Mouse (Mus musculus): ENCODE data around the gene Dscaml1. TPM values are rescaled to one million over a fixed set of nuclear protein-coding genes. Genes with fewer than 3 reads are reported as not detected.

The Dscaml1 gene
- polyA plus RNA-seq, 1 experiment from 2014 or later, result 0.23 TPM

GRCm38 (mm10) chr9:45644833-45645388 is 218.5 kb downstream of the Dscaml1 start:
- Histone ChIP-seq H3K27me3 (ENCODE audit: low read depth, poor library complexity, severe bottlenecking) (peaks cover 12% of the 10 kb centered on the region; the same call in 1 of the 2 replicates), H3K27ac (replicated peaks) (peak overlapping the region; percentile 75), H3K36me3 (no peaks in the 10 kb centered on the region), H3K9me3 (replicated peaks) (no peaks in the 10 kb centered on the region; the same call in 1 of the 2 replicates), H3K4me3 (no peak overlapping the region), H3K4me1 (peaks cover 34% of the 10 kb centered on the region)
- no peak for DNase-seq (ENCODE audit: low spot score)
- 62% methylated on average over 6 of the region's 6 CpGs for WGBS

- Histone ChIP-seq H3K27ac (replicated peaks) (peak overlapping the region; percentile 75), H3K27me3 (ENCODE audit: low read depth, poor library complexity, severe bottlenecking) (peaks cover 16% of the 10 kb centered on the region; the same call in 1 of the 2 replicates), H3K9me3 (replicated peaks) (no peaks in the 10 kb centered on the region; the same call in 1 of the 2 replicates), H3K4me3 (no peak overlapping the region), H3K36me3 (no peaks in the 10 kb centered on the region), H3K4me1 (peaks cover 40% of the 10 kb centered on the region)
- peak; percentile 26 for DNase-seq (ENCODE audit: low spot score)
- WGBS, result 32% methylated on average over 6 of the region's 6 CpGs
Observed at GRCm38 (mm10) chr9:45645526-45645925, 219.1 kb downstream of the Dscaml1 start.

- Histone ChIP-seq H3K4me3 (peak overlapping the region; percentile 36), H3K4me1 (peaks cover 66% of the 10 kb centered on the region)
- WGBS, result 32% methylated on average over 13 of the region's 13 CpGs
Observed at GRCm38 (mm10) chr9:45651078-45651809, 224.8 kb downstream of the Dscaml1 start.

GRCm38 (mm10) chr9:45651810-45652177 is 225.4 kb downstream of the Dscaml1 start:
- Histone ChIP-seq H3K36me3 (no peaks in the 10 kb centered on the region), H3K27me3 (ENCODE audit: low read depth, poor library complexity, severe bottlenecking) (peaks cover 21% of the 10 kb centered on the region; the same call in 1 of the 2 replicates), H3K27ac (replicated peaks) (peak overlapping the region; percentile 89), H3K4me1 (peaks cover 71% of the 10 kb centered on the region), H3K9me3 (replicated peaks) (no peaks in the 10 kb centered on the region; the same call in 1 of the 2 replicates), H3K4me3 (peak overlapping the region; percentile 36)
- DNase-seq (ENCODE audit: low spot score), result peak; percentile 54
- 48% methylated on average over 3 of the region's 3 CpGs for WGBS

More at GRCm38 (mm10) chr9:45651078-45651809, 224.8 kb downstream of the Dscaml1 start:
- peak overlapping the region; percentile 89 for H3K27ac ChIP-seq (replicated peaks)
- peak; percentile 38 for DNase-seq (ENCODE audit: low spot score)
- no peaks in the 10 kb centered on the region for H3K36me3 ChIP-seq
- no peaks in the 10 kb centered on the region; the same call in 1 of the 2 replicates for H3K9me3 ChIP-seq (replicated peaks)
- peaks cover 21% of the 10 kb centered on the region; the same call in 1 of the 2 replicates for H3K27me3 ChIP-seq (ENCODE audit: low read depth, poor library complexity, severe bottlenecking)

- no peaks in the 10 kb centered on the region for H3K9me3 ChIP-seq (replicated peaks)
- H3K27me3 ChIP-seq (ENCODE audit: low read depth, poor library complexity, severe bottlenecking), result peaks cover 5% of the 10 kb centered on the region; the same call in 1 of the 2 replicates
- peaks cover 58% of the 10 kb centered on the region for H3K4me1 ChIP-seq
- peak; percentile 75 for DNase-seq (ENCODE audit: low spot score)
- WGBS, result 4% methylated on average over 8 of the region's 9 CpGs
- no peaks in the 10 kb centered on the region for H3K36me3 ChIP-seq
- H3K27ac ChIP-seq (replicated peaks), result peak overlapping the region; percentile 93
- H3K4me3 ChIP-seq, result peak overlapping the region; percentile 32
Observed at GRCm38 (mm10) chr9:45657172-45658062, 231.0 kb downstream of the Dscaml1 start.

- Histone ChIP-seq H3K36me3 (no peaks in the 10 kb centered on the region), H3K27ac (replicated peaks) (peak overlapping the region; percentile 67; the same call in 1 of the 2 replicates), H3K9me3 (replicated peaks) (no peaks in the 10 kb centered on the region), H3K4me1 (peaks cover 71% of the 10 kb centered on the region), H3K27me3 (ENCODE audit: low read depth, poor library complexity, severe bottlenecking) (no peaks in the 10 kb centered on the region), H3K4me3 (no peak overlapping the region)
- WGBS, result 68% methylated on average over 3 of the region's 3 CpGs
- DNase-seq (ENCODE audit: low spot score), result no peak
Observed at GRCm38 (mm10) chr9:45660191-45660590, 233.8 kb downstream of the Dscaml1 start.

GRCm38 (mm10) chr9:45662471-45662870 is 236.0 kb downstream of the Dscaml1 start:
- Histone ChIP-seq H3K27me3 (ENCODE audit: low read depth, poor library complexity, severe bottlenecking) (no peaks in the 10 kb centered on the region), H3K27ac (replicated peaks) (peak overlapping the region; percentile 84), H3K4me1 (peaks cover 64% of the 10 kb centered on the region), H3K36me3 (no peaks in the 10 kb centered on the region), H3K9me3 (replicated peaks) (no peaks in the 10 kb centered on the region), H3K4me3 (no peak overlapping the region)
- no peak for DNase-seq (ENCODE audit: low spot score)
- 75% methylated on average over 5 of the region's 5 CpGs for WGBS

GRCm38 (mm10) chr9:45663386-45664315 is 237.2 kb downstream of the Dscaml1 start:
- H3K9me3 ChIP-seq (replicated peaks), result no peaks in the 10 kb centered on the region
- peaks cover 52% of the 10 kb centered on the region for H3K4me1 ChIP-seq
- no peak overlapping the region for H3K4me3 ChIP-seq
- H3K36me3 ChIP-seq, result no peaks in the 10 kb centered on the region
- H3K27ac ChIP-seq (replicated peaks), result peak overlapping the region; percentile 84
- DNase-seq (ENCODE audit: low spot score), result no peak
- WGBS, result 61% methylated on average over 16 of the region's 16 CpGs
- H3K27me3 ChIP-seq (ENCODE audit: low read depth, poor library complexity, severe bottlenecking), result no peaks in the 10 kb centered on the region

GRCm38 (mm10) chr9:45664326-45664725 is 237.9 kb downstream of the Dscaml1 start:
- peaks cover 48% of the 10 kb centered on the region for H3K4me1 ChIP-seq
- peak overlapping the region; percentile 84 for H3K27ac ChIP-seq (replicated peaks)
- no peak for DNase-seq (ENCODE audit: low spot score)
- H3K4me3 ChIP-seq, result no peak overlapping the region
- no peaks in the 10 kb centered on the region for H3K27me3 ChIP-seq (ENCODE audit: low read depth, poor library complexity, severe bottlenecking)
- WGBS, result 81% methylated on average over 6 of the region's 6 CpGs
- no peaks in the 10 kb centered on the region for H3K9me3 ChIP-seq (replicated peaks)
- H3K36me3 ChIP-seq, result no peaks in the 10 kb centered on the region

- Histone ChIP-seq H3K4me1 (peaks cover 48% of the 10 kb centered on the region), H3K36me3 (no peaks in the 10 kb centered on the region), H3K27ac (replicated peaks) (peak overlapping the region; percentile 84), H3K27me3 (ENCODE audit: low read depth, poor library complexity, severe bottlenecking) (no peaks in the 10 kb centered on the region), H3K9me3 (replicated peaks) (no peaks in the 10 kb centered on the region), H3K4me3 (peak overlapping the region; percentile 18; the same call in 1 of the 2 replicates)
- WGBS, result 40% methylated on average over 15 of the region's 15 CpGs
- peak; percentile 40 for DNase-seq (ENCODE audit: low spot score)
Observed at GRCm38 (mm10) chr9:45664871-45665394, 238.5 kb downstream of the Dscaml1 start.

GRCm38 (mm10) chr9:45675931-45676330 is 249.5 kb downstream of the Dscaml1 start:
- Histone ChIP-seq H3K27me3 (ENCODE audit: low read depth, poor library complexity, severe bottlenecking) (peaks cover 23% of the 10 kb centered on the region), H3K4me1 (peaks cover 44% of the 10 kb centered on the region), H3K36me3 (no peaks in the 10 kb centered on the region), H3K4me3 (no peak overlapping the region), H3K27ac (replicated peaks) (peak overlapping the region; percentile 77), H3K9me3 (replicated peaks) (no peaks in the 10 kb centered on the region)
- DNase-seq (ENCODE audit: low spot score), result no peak
- WGBS, result 89% methylated on average over 9 of the region's 9 CpGs

All from midbrain, embryonic 10.5 days (tissue).